Mouse (Mus musculus): ENCODE measurements around the gene Gm11127. TPM values are rescaled to one million over a fixed set of nuclear protein-coding genes. Genes with fewer than 3 reads are reported as not detected.

Gene Gm11127
- polyA plus RNA-seq, 1 experiment from 2014 or later: not detected

GRCm38 (mm10) chr17:36025901-36026300 lies 32.3 kb downstream of the Gm11127 start:
- no peak overlapping the region for H3K4me2 ChIP-seq (ENCODE audit: low read length)
- no peak overlapping the region for H3K4me3 ChIP-seq (ENCODE audit: low read depth, low read length)
- no peak overlapping the region for H3K27ac ChIP-seq (ENCODE audit: low read length)
- H3K4me1 ChIP-seq (ENCODE audit: control insufficient read depth, insufficient read depth, low read length): no peaks in the 10 kb centered on the region
- no peaks in the 10 kb centered on the region for H3K27me3 ChIP-seq (ENCODE audit: control insufficient read depth, insufficient read depth, low read depth, low read length)
- 82% methylated on average over 4 of the region's 4 CpGs for WGBS
- H3K9ac ChIP-seq (ENCODE audit: low read depth, low read length): no peak overlapping the region
- H3K36me3 ChIP-seq (ENCODE audit: control insufficient read depth, insufficient read depth, low read length): no peaks in the 10 kb centered on the region
- H3K9me3 ChIP-seq (replicated peaks; ENCODE audit: control insufficient read depth, low read length, poor library complexity, severe bottlenecking): no peaks in the 10 kb centered on the region
- no peak for ATAC-seq

GRCm38 (mm10) chr17:36025197-36025596 lies 33.0 kb downstream of the Gm11127 start:
- Histone ChIP-seq H3K4me1 (ENCODE audit: control insufficient read depth, insufficient read depth, low read length) (no peaks in the 10 kb centered on the region), H3K4me3 (ENCODE audit: low read depth, low read length) (no peak overlapping the region), H3K9ac (ENCODE audit: low read depth, low read length) (no peak overlapping the region), H3K27me3 (ENCODE audit: control insufficient read depth, insufficient read depth, low read depth, low read length) (no peaks in the 10 kb centered on the region), H3K27ac (ENCODE audit: low read length) (no peak overlapping the region), H3K36me3 (ENCODE audit: control insufficient read depth, insufficient read depth, low read length) (no peaks in the 10 kb centered on the region), H3K4me2 (ENCODE audit: low read length) (no peak overlapping the region), H3K9me3 (replicated peaks; ENCODE audit: control insufficient read depth, low read length, poor library complexity, severe bottlenecking) (no peaks in the 10 kb centered on the region)
- no peak for ATAC-seq
- WGBS: 60% methylated on average over 5 of the region's 5 CpGs

GRCm38 (mm10) chr17:36023710-36024654 lies 34.2 kb downstream of the Gm11127 start:
- 70% methylated on average over 9 of the region's 9 CpGs for WGBS
- Histone ChIP-seq H3K9ac (ENCODE audit: low read depth, low read length) (no peak overlapping the region), H3K9me3 (replicated peaks; ENCODE audit: control insufficient read depth, low read length, poor library complexity, severe bottlenecking) (no peaks in the 10 kb centered on the region), H3K4me1 (ENCODE audit: control insufficient read depth, insufficient read depth, low read length) (no peaks in the 10 kb centered on the region), H3K36me3 (ENCODE audit: control insufficient read depth, insufficient read depth, low read length) (no peaks in the 10 kb centered on the region), H3K4me3 (ENCODE audit: low read depth, low read length) (no peak overlapping the region), H3K27ac (ENCODE audit: low read length) (no peak overlapping the region), H3K27me3 (ENCODE audit: control insufficient read depth, insufficient read depth, low read depth, low read length) (no peaks in the 10 kb centered on the region), H3K4me2 (ENCODE audit: low read length) (no peak overlapping the region)
- no peak for ATAC-seq

- no peaks in the 10 kb centered on the region for H3K36me3 ChIP-seq (ENCODE audit: control insufficient read depth, insufficient read depth, low read length)
- no peak overlapping the region for H3K4me3 ChIP-seq (ENCODE audit: low read depth, low read length)
- H3K27ac ChIP-seq (ENCODE audit: low read length): no peak overlapping the region
- no peak overlapping the region for H3K4me2 ChIP-seq (ENCODE audit: low read length)
- ATAC-seq: no peak
- no peaks in the 10 kb centered on the region for H3K4me1 ChIP-seq (ENCODE audit: control insufficient read depth, insufficient read depth, low read length)
- WGBS: 95% methylated on average over 6 of the region's 6 CpGs
- no peaks in the 10 kb centered on the region for H3K9me3 ChIP-seq (replicated peaks; ENCODE audit: control insufficient read depth, low read length, poor library complexity, severe bottlenecking)
- no peaks in the 10 kb centered on the region for H3K27me3 ChIP-seq (ENCODE audit: control insufficient read depth, insufficient read depth, low read depth, low read length)
- no peak overlapping the region for H3K9ac ChIP-seq (ENCODE audit: low read depth, low read length)
These were observed 35.2 kb downstream of the Gm11127 start for GRCm38 (mm10) chr17:36022922-36023321.

- no peaks in the 10 kb centered on the region for H3K27me3 ChIP-seq (ENCODE audit: control insufficient read depth, insufficient read depth, low read depth, low read length)
- H3K36me3 ChIP-seq (ENCODE audit: control insufficient read depth, insufficient read depth, low read length): no peaks in the 10 kb centered on the region
- H3K9me3 ChIP-seq (replicated peaks; ENCODE audit: control insufficient read depth, low read length, poor library complexity, severe bottlenecking): no peaks in the 10 kb centered on the region
- no peak overlapping the region for H3K9ac ChIP-seq (ENCODE audit: low read depth, low read length)
- no peak overlapping the region for H3K4me3 ChIP-seq (ENCODE audit: low read depth, low read length)
- no peak for ATAC-seq
- H3K27ac ChIP-seq (ENCODE audit: low read length): no peak overlapping the region
- WGBS: 96% methylated on average over 9 of the region's 9 CpGs
- H3K4me1 ChIP-seq (ENCODE audit: control insufficient read depth, insufficient read depth, low read length): no peaks in the 10 kb centered on the region
- no peak overlapping the region for H3K4me2 ChIP-seq (ENCODE audit: low read length)
These were observed 36.1 kb downstream of the Gm11127 start for GRCm38 (mm10) chr17:36022098-36022497.

GRCm38 (mm10) chr17:36021309-36021708 lies 36.9 kb downstream of the Gm11127 start:
- H3K27ac ChIP-seq (ENCODE audit: low read length): no peak overlapping the region
- WGBS: 100% methylated on average over 1 of the region's 1 CpGs
- no peak overlapping the region for H3K9ac ChIP-seq (ENCODE audit: low read depth, low read length)
- no peak for ATAC-seq
- no peaks in the 10 kb centered on the region for H3K27me3 ChIP-seq (ENCODE audit: control insufficient read depth, insufficient read depth, low read depth, low read length)
- H3K9me3 ChIP-seq (replicated peaks; ENCODE audit: control insufficient read depth, low read length, poor library complexity, severe bottlenecking): no peaks in the 10 kb centered on the region
- no peak overlapping the region for H3K4me3 ChIP-seq (ENCODE audit: low read depth, low read length)
- peaks cover 2% of the 10 kb centered on the region; the same call in 1 of the 2 replicates for H3K36me3 ChIP-seq (ENCODE audit: control insufficient read depth, insufficient read depth, low read length)
- H3K4me2 ChIP-seq (ENCODE audit: low read length): no peak overlapping the region
- H3K4me1 ChIP-seq (ENCODE audit: control insufficient read depth, insufficient read depth, low read length): no peaks in the 10 kb centered on the region

- Histone ChIP-seq H3K27me3 (ENCODE audit: control insufficient read depth, insufficient read depth, low read depth, low read length) (no peaks in the 10 kb centered on the region), H3K9me3 (replicated peaks; ENCODE audit: control insufficient read depth, low read length, poor library complexity, severe bottlenecking) (no peaks in the 10 kb centered on the region), H3K36me3 (ENCODE audit: control insufficient read depth, insufficient read depth, low read length) (peaks cover 2% of the 10 kb centered on the region; the same call in 1 of the 2 replicates), H3K4me1 (ENCODE audit: control insufficient read depth, insufficient read depth, low read length) (no peaks in the 10 kb centered on the region), H3K9ac (ENCODE audit: low read depth, low read length) (no peak within 1 kb of the TSS), H3K27ac (ENCODE audit: low read length) (no peak within 1 kb of the TSS), H3K4me3 (ENCODE audit: low read depth, low read length) (no peak within 1 kb of the TSS), H3K4me2 (ENCODE audit: low read length) (no peak within 1 kb of the TSS)
- 43% methylated on average over 15 of the region's 15 CpGs for WGBS
- ATAC-seq: no peak
These were observed 37.7 kb downstream of the Gm11127 start, which contains the start of gene H2-T24 for GRCm38 (mm10) chr17:36020191-36021073. TSS of gene H2-T24 (minus strand) at chr17:36020560.

- H3K9me3 ChIP-seq (replicated peaks; ENCODE audit: control insufficient read depth, low read length, poor library complexity, severe bottlenecking): no peaks in the 10 kb centered on the region
- H3K4me1 ChIP-seq (ENCODE audit: control insufficient read depth, insufficient read depth, low read length): no peaks in the 10 kb centered on the region
- no peak for ATAC-seq
- H3K36me3 ChIP-seq (ENCODE audit: control insufficient read depth, insufficient read depth, low read length): peaks cover 4% of the 10 kb centered on the region; the same call in 1 of the 2 replicates
- H3K27me3 ChIP-seq (ENCODE audit: control insufficient read depth, insufficient read depth, low read depth, low read length): no peaks in the 10 kb centered on the region
- H3K4me2 ChIP-seq (ENCODE audit: low read length): no peak overlapping the region
- H3K9ac ChIP-seq (ENCODE audit: low read depth, low read length): no peak overlapping the region
- H3K27ac ChIP-seq (ENCODE audit: low read length): no peak overlapping the region
- no peak overlapping the region for H3K4me3 ChIP-seq (ENCODE audit: low read depth, low read length)
- 68% methylated on average over 3 of the region's 3 CpGs for WGBS
These were observed 38.7 kb downstream of the Gm11127 start for GRCm38 (mm10) chr17:36019519-36019918.
